Mouse (Mus musculus) kidney, postnatal 0 days (tissue): ENCODE data around the gene Clhc1. TPM values are rescaled to one million over a fixed set of nuclear protein-coding genes. Genes with fewer than 3 reads are reported as not detected.
"Not testable (repeated sequence)": the region's sequence is repeated elsewhere in the genome, so short reads cannot be mapped to it uniquely, and the experiment has no call there.

Source experiments
- ATAC-seq: fragments of 200-750 bp; cut with Nextera tagmentation; replicated peaks from 2 replicates; pipeline ENCODE4 v1.8.0; 2017; ENCODE audit warnings: low read depth, moderate number of reproducible peaks, moderate TSS enrichment, moderate library complexity; ENCODE audit not compliant: low FRiP score
- DNase-seq: peaks from one replicate; pipeline ENCODE4 v3.0.0-alpha.2; 2016; ENCODE audit warnings: low spot score
- H3K27ac ChIP-seq: fragments of 300-500 bp; sonication (generic); 2 replicates; pipeline ENCODE4 v1.5.1; 2014; ENCODE audit warnings: mild to moderate bottlenecking
- H3K27me3 ChIP-seq: fragments of 300-500 bp; sonication (generic); 2 replicates; pipeline ENCODE4 v1.6.1; 2014; ENCODE audit warnings: low read length, mixed read lengths; ENCODE audit not compliant: insufficient read depth
- H3K36me3 ChIP-seq: fragments of 300-500 bp; sonication (generic); 2 replicates; pipeline ENCODE4 v1.6.1; 2014; ENCODE audit warnings: low read length, mixed read lengths; ENCODE audit not compliant: insufficient read depth
- H3K4me1 ChIP-seq: fragments of 300-500 bp; sonication (generic); replicated peaks from 2 replicates; pipeline ENCODE4 v1.6.1; 2014; ENCODE audit warnings: antibody characterized with exemption, low read length, mixed read lengths; ENCODE audit not compliant: insufficient read depth
- H3K4me2 ChIP-seq: fragments of 300-500 bp; sonication (generic); 2 replicates; pipeline ENCODE4 v1.6.1; 2014; ENCODE audit warnings: mild to moderate bottlenecking, low read length, moderate library complexity, mixed read lengths
- H3K4me3 ChIP-seq: fragments of 300-500 bp; sonication (generic); replicated peaks from 2 replicates; pipeline ENCODE4 v1.5.1; 2014; ENCODE audit warnings: low read depth, low read length
- H3K9ac ChIP-seq: fragments of 300-500 bp; sonication (generic); 2 replicates; pipeline ENCODE4 v1.6.1; 2014; ENCODE audit warnings: low read depth, low read length
- H3K9me3 ChIP-seq: fragments of 300-500 bp; sonication (generic); replicated peaks from 2 replicates; pipeline ENCODE4 v1.6.1; 2016; ENCODE audit warnings: low read length, inconsistent platforms, mixed read lengths
- CTCF ChIP-seq: IDR thresholded peaks from 2 replicates; pipeline ENCODE4 v1.5.1; 2016; ENCODE audit warnings: antibody characterized with exemption, low read depth, mild to moderate bottlenecking, moderate library complexity
- WGBS: fragments of 180-500 bp; shearing (Covaris S2); extraction: QIAGEN DNeasy Blood & Tissue Kit; methylation state at CpG from one replicate; pipeline ENCODE4 v1.1.7; 2014; 5-methylcytosine and 5-hydroxymethylcytosine counted together
- polyA plus RNA-seq: library from polyadenylated mRNA; unstranded; fragments of >200 nt; fragmentation: Nextera tagmentation; extraction: Ambion mirVana; gene quantifications from 2 replicates; pipeline ENCODE4 v1.2.1, GENCODE M21; 2015

Gene Clhc1
- polyA plus RNA-seq, 1 experiment from 2014 or later: 0.07 TPM

- peak overlapping the region; percentile 70 for H3K9ac ChIP-seq
- peak overlapping the region; percentile 64 for H3K4me3 ChIP-seq
- ATAC-seq: no peak
- peak overlapping the region; percentile 65 for H3K27ac ChIP-seq
- no peak for TF ChIP-seq CTCF
- H3K36me3 ChIP-seq: peaks cover 3% of the 10 kb centered on the region; the same call in 1 of the 2 replicates
- no peaks in the 10 kb centered on the region for H3K4me1 ChIP-seq
- H3K27me3 ChIP-seq: no peaks in the 10 kb centered on the region
- H3K9me3 ChIP-seq: no peaks in the 10 kb centered on the region
- H3K4me2 ChIP-seq: peak overlapping the region; percentile 65
- WGBS: 19% methylated on average over 10 of the region's 10 CpGs
- DNase-seq: no peak
Observed at GRCm38 (mm10) chr11:29514325-29514681, 33.4 kb upstream of the Clhc1 start.

GRCm38 (mm10) chr11:29514682-29515412 is 32.9 kb upstream of the Clhc1 start, which contains the start of gene Prorsd1:
Prorsd1 (minus strand) TSS chr11:29515033.
- WGBS: 3% methylated on average over 40 of the region's 40 CpGs
- no peaks in the 10 kb centered on the region for H3K9me3 ChIP-seq
- no peaks in the 10 kb centered on the region for H3K4me1 ChIP-seq
- H3K27ac ChIP-seq: peak within 1 kb of the TSS; percentile 65
- DNase-seq (peak; percentile 94), ATAC-seq (peak; percentile 99)
- H3K36me3 ChIP-seq: peaks cover 3% of the 10 kb centered on the region; the same call in 1 of the 2 replicates
- peak within 1 kb of the TSS; percentile 65 for H3K4me2 ChIP-seq
- H3K9ac ChIP-seq: peak within 1 kb of the TSS; percentile 70
- TF ChIP-seq CTCF: no peak
- H3K4me3 ChIP-seq: peak within 1 kb of the TSS; percentile 64
- H3K27me3 ChIP-seq: no peaks in the 10 kb centered on the region

- DNase-seq: peak; percentile 93
- Histone ChIP-seq H3K36me3 (0 out of 2 replicates have a peak, but pooled peaks cover 4% of the 10 kb centered on the region), H3K27me3 (no peaks in the 10 kb centered on the region), H3K4me1 (no peaks in the 10 kb centered on the region; the same call in 1 of the 2 replicates), H3K4me2 (peak within 1 kb of the TSS; percentile 81), H3K4me3 (peak within 1 kb of the TSS; percentile 59), H3K27ac (peak within 1 kb of the TSS; percentile 90), H3K9ac (peak within 1 kb of the TSS; percentile 58), H3K9me3 (no peaks in the 10 kb centered on the region)
- peak; percentile 99 for ATAC-seq
- WGBS: 2% methylated on average over 47 of the region's 47 CpGs
- TF ChIP-seq CTCF: peak; percentile 19; the same call in 1 of the 2 replicates
Observed at GRCm38 (mm10) chr11:29525988-29526794, 21.6 kb upstream of the Clhc1 start, which contains the start of gene Mtif2. Mtif2 (plus strand) TSS chr11:29526408.

GRCm38 (mm10) chr11:29538201-29538600 is 9.5 kb upstream of the Clhc1 start:
- H3K27ac ChIP-seq: no peak overlapping the region
- WGBS: 88% methylated on average over 1 of the region's 1 CpGs
- no peak for TF ChIP-seq CTCF
- no peaks in the 10 kb centered on the region for H3K9me3 ChIP-seq
- no peak overlapping the region for H3K4me2 ChIP-seq
- H3K4me1 ChIP-seq: no peaks in the 10 kb centered on the region
- no peak overlapping the region for H3K4me3 ChIP-seq
- no peak for ATAC-seq
- no peaks in the 10 kb centered on the region for H3K27me3 ChIP-seq
- H3K36me3 ChIP-seq: peaks cover 22% of the 10 kb centered on the region
- DNase-seq: no peak
- H3K9ac ChIP-seq: no peak overlapping the region

- 89% methylated on average over 3 of the region's 3 CpGs for WGBS
- no peaks in the 10 kb centered on the region for H3K27me3 ChIP-seq
- no peak overlapping the region for H3K27ac ChIP-seq
- H3K9me3 ChIP-seq: no peaks in the 10 kb centered on the region
- no peak for TF ChIP-seq CTCF
- H3K36me3 ChIP-seq: peaks cover 9% of the 10 kb centered on the region; the same call in 1 of the 2 replicates
- peaks cover 9% of the 10 kb centered on the region; the same call in 1 of the 2 replicates for H3K4me1 ChIP-seq
- H3K4me2 ChIP-seq: no peak overlapping the region
- DNase-seq: no peak
- no peak overlapping the region for H3K9ac ChIP-seq
- no peak overlapping the region for H3K4me3 ChIP-seq
- ATAC-seq: no peak
Observed at GRCm38 (mm10) chr11:29544225-29544945, 3.4 kb upstream of the Clhc1 start.

- not testable (repeated sequence) for H3K27me3 ChIP-seq, H3K9ac ChIP-seq, H3K9me3 ChIP-seq, DNase-seq, H3K4me3 ChIP-seq, H3K27ac ChIP-seq, ATAC-seq, H3K4me2 ChIP-seq, H3K36me3 ChIP-seq, H3K4me1 ChIP-seq
- WGBS: 91% methylated on average over 4 of the region's 4 CpGs
Observed at GRCm38 (mm10) chr11:29545150-29545752, 2.5 kb upstream of the Clhc1 start.

- not testable (repeated sequence) for H3K27me3 ChIP-seq, H3K4me1 ChIP-seq, H3K27ac ChIP-seq, H3K36me3 ChIP-seq, H3K9me3 ChIP-seq, ATAC-seq, DNase-seq
- peak overlapping the region; percentile 73 for H3K4me2 ChIP-seq
- 92% methylated on average over 2 of the region's 2 CpGs for WGBS
- peak overlapping the region; percentile 86; the same call in 1 of the 2 replicates for H3K4me3 ChIP-seq
- peak overlapping the region; percentile 85; the same call in 1 of the 2 replicates for H3K9ac ChIP-seq
Observed at GRCm38 (mm10) chr11:29546297-29546696, 1.5 kb upstream of the Clhc1 start.
